Mouse (Mus musculus) left cerebral cortex, adult 2 months (tissue): ENCODE results near the gene Ccdc174. TPM values are rescaled to one million over a fixed set of nuclear protein-coding genes. Genes with fewer than 3 reads are reported as not detected.
A peak's percentile ranks its signal among the peaks of the same experiment; 100 is the strongest.

Source experiments
- DNase-seq, 2 experiments: peaks; one replicate each; pipeline ENCODE4 v3.0.0; 2021 to 2022; ENCODE audit warnings: low spot score in 2 of 2, mixed read lengths in 1 of 2; ENCODE audit errors: extremely low spot score in 1 of 2
- H3K27ac ChIP-seq: fragments of 200-600 bp; 2 replicates; pipeline ENCODE4 v1.8.1; 2022
- H3K4me3 ChIP-seq: fragments of 200-600 bp; 2 replicates; pipeline ENCODE4 v1.8.1; 2022
- CTCF ChIP-seq: fragments of 200-600 bp; IDR thresholded peaks from 2 replicates; pipeline ENCODE4 v1.8.1; 2022; ENCODE audit warnings: antibody characterized with exemption, mild to moderate bottlenecking, moderate library complexity
- intact Hi-C: fragments of 180-260 bp; cut with DNase I; formaldehyde crosslinking; loops from one replicate; pipeline ENCODE4 v1.15.1; 2025
- long read RNA-seq, 2 experiments: library from polyadenylated mRNA; stranded (forward); transcript quantifications; one replicate each; pipeline ENCODE4 v2.0.0; 2021; ENCODE audit warnings: borderline mapping rate in 2 of 2
- total RNA-seq, 2 experiments: library from RNA; stranded (reverse); gene quantifications; 2 replicates each; pipeline ENCODE4 v1.2.3; 2021

The Ccdc174 gene
- total RNA-seq: 10 to 100 TPM; 26.2 to 27.0 TPM
- long read RNA-seq, experiment 1, transcript Ccdc174-201 (11 exons, 1,752 nt): major isoform, 18 of 21 reads
- long read RNA-seq, experiment 1, partial matches to known transcripts: 0 of 21 reads
- long read RNA-seq, experiment 1, other reads (novel, unspliced or antisense): 3 of 21 reads
- long read RNA-seq, experiment 2, full-length matches to known transcripts: 8 of 10 reads
- long read RNA-seq, experiment 2, partial matches to known transcripts: 0 of 10 reads
- long read RNA-seq, experiment 2, other reads (novel, unspliced or antisense): 2 of 10 reads

DNA sequence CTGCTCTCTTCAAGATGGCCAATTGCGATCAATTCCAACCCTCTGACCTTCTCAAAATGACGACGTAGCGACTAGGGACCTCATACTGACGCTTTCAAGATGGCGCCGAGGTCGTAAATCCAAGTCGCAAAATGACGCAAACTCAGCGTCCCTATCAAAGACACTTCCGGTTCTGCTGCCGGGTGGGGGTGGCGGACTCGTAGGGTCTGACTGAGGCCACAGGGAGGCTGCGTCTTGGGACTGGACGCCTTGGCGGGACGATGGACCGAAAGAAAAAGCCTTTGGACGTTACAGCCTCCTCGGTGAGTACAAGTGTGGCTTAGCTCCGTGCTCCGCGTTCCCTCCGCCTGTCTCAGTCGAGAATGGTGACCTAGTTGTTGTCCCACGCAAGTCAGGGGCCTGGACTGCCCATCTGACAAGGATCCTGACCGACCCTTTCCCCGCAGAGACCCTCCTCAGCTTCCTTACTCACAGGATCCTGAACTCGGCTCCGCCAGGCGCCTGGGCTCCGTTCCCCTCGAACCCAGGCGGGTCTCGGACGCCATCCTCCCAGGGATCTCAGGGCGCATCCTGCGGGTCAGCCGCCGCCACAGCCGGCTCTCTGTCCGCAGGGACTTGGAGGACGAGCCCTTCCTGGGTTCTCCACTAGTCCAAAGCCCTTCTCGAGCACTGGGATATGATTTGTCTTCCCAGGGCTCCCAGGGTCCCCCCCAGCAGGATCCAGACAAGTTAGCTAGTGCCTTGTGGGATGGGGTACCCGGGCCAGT lies at the start of gene Ccdc174:
Ccdc174 (plus strand) TSS at position 169 of the 767 bp plus-strand sequence.
- H3K4me3 ChIP-seq: peak within 1 kb of the TSS; percentile 87
- DNase-seq: peak; percentile 90 to 93
- intact Hi-C loops: no loop called here
- TF ChIP-seq CTCF: no peak; the same call in 1 of the 2 replicates
- peak within 1 kb of the TSS; percentile 78 for H3K27ac ChIP-seq

DNA sequence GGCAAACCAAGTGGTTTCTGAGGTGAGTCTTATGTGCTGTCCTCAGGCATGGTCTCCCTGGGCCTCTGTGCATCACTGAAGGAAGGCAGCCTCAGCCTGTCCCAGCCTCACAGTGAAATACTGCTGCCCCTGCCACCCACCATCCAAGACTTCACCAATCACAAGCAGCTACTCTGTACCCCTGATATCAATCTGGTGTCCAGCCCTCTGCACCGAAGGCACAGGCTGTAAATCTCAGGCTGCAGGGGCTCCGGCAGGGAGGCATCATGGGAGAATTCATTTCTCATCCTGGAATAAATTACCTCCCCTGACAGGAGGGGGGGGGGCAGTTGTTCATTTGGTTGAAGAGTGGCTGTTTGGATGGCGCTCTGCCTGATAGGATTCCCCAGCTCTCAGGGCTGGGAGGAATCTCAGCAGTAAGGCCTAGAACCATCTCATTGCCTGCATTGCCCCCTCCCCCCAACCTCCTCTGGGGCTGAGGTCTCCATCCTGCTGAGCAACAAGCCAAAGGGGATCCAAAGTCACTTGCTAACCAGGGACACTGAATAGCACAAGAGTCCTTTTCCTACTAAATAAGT lies 44.9 kb upstream of the Ccdc174 start:
- no peak for TF ChIP-seq CTCF
- H3K27ac ChIP-seq: no peak overlapping the region
- no peak overlapping the region for H3K4me3 ChIP-seq
- intact Hi-C loops: no loop called here
- no peak for DNase-seq

DNA sequence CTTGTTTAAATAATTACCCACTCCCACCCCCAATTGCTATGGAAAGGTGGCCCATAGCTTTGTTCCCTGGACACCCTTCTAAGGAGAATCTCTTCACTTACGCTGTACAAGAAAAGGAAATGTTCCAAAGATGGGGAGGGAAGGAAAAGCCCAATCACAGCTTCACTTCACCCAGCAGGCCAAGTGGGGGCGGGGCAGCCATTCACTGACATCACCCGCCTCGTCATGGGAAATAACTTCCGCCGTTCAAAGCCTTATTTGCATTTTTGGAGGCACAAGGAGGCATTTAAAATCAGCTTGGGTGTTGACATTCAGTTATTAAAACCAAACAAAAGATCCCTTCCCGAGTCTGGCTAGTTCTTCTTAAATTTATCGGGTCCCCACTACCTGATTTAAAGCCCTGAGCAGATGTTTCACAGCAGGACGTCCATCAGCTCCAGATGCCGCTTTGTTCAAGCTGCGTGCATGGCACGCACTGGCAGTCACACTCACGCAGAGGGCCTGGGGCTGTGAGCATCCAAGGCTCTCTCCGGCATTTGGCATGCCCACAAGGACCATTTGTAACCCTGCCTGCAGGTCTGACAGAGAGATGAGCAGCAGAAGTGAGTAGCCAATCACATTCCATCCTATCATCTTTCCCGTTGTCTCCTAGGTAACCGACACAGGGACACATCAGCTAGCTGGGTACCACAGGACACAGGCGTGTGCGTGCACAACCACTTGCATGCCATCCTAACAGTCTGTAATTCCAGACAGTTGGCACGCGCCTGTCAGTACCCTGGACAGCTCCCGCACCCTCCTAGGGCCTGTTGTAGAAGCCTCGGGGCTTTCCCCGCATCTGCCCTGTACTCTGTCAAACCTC lies 38.6 kb upstream of the Ccdc174 start:
- Histone ChIP-seq H3K4me3 (peak overlapping the region; percentile 46), H3K27ac (peak overlapping the region; percentile 71)
- DNase-seq: peak; percentile 66 to 70
- intact Hi-C loops: no loop called here
- no peak for TF ChIP-seq CTCF

DNA sequence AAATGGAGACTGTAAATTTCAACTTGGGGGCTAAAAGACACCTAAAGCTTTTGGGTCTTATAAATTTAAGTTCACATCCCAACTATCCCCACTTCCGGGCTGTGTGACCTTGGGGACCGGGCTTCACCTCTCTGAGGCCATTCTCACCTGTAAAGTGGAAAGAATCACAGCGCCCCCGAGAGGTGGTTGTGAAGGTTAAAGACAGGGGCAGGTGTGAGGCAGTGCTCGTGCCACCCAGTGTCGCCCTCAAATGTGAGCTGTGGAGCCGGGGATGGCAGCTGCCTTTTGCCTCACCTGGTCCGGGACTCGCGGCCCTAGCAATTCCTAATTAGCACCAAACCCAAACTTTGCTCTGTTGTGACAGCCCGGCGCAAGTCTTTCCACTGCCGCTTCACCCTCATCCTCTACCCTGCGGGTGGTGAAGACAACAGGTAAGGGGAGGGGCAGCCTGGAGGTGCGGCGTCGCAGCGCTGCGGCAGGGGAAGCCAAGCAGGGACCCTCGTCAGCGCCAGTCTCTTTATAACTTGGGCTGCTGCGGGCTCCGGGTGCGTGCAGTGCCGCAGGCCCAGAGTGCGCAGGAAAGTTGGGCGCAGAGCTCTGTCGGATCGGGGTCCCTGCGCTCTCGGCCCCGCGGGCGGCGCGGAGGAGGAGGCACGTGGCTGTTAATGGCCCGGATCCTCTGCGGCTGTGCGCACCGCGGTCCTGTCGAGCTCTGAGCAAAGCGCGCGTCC lies 34.8 kb upstream of the Ccdc174 start:
- TF ChIP-seq CTCF: peak; percentile 18
- peak overlapping the region; percentile 54 for H3K4me3 ChIP-seq
- intact Hi-C loops: loop anchor here (5.0 kb wide), 1 partner anchor 36 kb away; no protein-coding TSS in a partner anchor
- H3K27ac ChIP-seq: no peak overlapping the region
- peak in 1 of 2 experiments; percentile 27 for DNase-seq

DNA sequence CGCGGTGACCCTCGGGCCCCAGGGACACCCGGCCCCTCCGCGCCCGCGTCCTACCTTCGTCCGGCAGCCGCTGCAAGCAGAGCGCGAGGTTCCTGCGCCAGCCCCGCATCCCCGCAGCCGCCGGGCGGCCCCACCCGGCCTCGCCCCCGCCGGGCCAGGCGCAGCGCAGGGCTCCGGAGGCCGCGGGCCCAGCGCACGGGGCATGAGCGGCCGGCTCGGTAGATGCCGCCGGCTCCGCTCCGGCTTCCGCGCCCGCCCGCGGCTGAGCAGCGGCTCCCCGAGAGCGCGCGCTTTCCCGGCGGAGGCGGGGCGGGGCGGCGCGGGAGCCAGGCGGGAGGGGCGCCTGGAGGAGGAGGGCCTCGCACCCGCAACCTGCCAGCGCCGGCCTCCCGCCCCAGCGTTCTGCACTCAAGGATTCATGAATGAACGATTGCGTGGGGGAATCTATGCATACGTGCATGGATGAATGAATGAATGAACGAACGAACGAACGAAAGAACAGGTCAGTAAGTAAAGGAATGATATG lies 34.2 kb upstream of the Ccdc174 start:
- DNase-seq: peak; percentile 42 to 56
- no peak for TF ChIP-seq CTCF
- Histone ChIP-seq H3K27ac (no peak overlapping the region), H3K4me3 (peak overlapping the region; percentile 54)
- intact Hi-C loops: loop anchor here (5.0 kb wide), 1 partner anchor 36 kb away; no protein-coding TSS in a partner anchor

DNA sequence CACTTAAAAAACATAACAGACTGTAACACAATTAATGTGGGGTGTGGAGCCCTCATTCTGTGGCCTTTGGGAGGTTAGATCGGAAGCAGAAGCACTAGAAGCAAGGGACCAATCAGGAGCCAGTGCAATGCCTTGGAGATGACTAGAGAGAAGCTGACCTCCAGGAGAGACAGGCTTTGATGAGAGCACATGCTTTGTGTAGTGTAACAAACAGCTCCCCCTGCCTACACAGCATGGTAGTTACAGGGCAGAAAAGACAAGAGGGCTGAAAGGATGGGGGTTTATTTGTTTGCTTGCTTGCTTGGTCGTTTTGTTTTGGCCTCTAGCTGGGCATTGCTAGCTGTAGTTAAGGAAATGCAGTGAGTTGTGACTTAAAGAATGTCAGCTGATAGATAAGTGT lies 25.3 kb upstream of the Ccdc174 start:
- DNase-seq: peak; percentile 28 to 42

DNA sequence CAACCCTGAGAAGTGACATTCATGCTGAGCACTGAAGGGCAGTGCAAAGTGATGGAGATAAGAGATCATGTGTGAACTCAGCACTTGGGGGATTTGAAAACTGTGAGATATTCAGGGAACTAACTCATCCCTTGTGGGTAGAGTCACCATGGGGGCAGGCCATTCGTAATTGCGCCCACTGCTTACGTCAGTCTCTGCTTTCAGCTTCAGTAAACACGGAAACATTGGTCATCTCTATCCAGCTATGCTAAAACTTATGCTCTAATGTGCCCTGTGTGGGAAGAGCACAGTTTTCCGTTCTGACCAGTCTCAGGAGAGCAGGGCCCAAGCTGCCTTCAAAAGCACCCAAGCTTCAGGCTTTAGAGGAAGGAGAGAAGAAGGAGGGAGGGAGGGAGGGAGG lies 19.5 kb upstream of the Ccdc174 start:
- intact Hi-C loops: loop anchor here (10.0 kb wide), 1 partner anchor 334 kb away; no protein-coding TSS in a partner anchor

More for the DNA sequence above, 25.3 kb upstream of the Ccdc174 start:
- Histone ChIP-seq H3K4me3 (no peak overlapping the region), H3K27ac (no peak overlapping the region)
- intact Hi-C loops: loop anchor here (1.0 to 10.0 kb wide), 2 partner anchors 76 to 328 kb away; no protein-coding TSS in a partner anchor
- TF ChIP-seq CTCF: peak; percentile 70

DNA sequence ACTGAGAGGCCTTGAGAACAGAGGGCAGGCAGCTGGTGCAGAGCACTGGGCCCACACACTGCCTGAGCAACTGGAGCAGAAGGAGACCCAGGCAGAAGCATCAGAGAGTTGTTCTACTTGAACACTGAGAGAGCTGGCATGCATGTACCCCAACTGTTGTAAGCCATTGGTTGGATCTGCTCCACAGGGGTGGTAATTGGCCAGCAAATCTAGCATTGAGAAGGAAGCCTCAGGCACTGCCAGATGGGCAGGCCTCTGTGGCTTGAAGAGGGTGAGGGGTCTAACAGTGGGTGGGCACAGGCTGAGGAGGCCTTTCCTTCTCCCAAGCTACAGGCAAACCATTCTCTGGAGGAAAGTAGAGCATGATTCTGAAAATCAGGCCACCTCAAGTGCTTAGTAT lies 15.0 kb upstream of the Ccdc174 start:
- Histone ChIP-seq H3K4me3 (no peak overlapping the region), H3K27ac (no peak overlapping the region)
- no peak for TF ChIP-seq CTCF
- intact Hi-C loops: no loop called here
- no peak for DNase-seq

More for the DNA sequence above, 19.5 kb upstream of the Ccdc174 start:
- Histone ChIP-seq H3K4me3 (no peak overlapping the region), H3K27ac (no peak overlapping the region)
- no peak for DNase-seq
- no peak for TF ChIP-seq CTCF

DNA sequence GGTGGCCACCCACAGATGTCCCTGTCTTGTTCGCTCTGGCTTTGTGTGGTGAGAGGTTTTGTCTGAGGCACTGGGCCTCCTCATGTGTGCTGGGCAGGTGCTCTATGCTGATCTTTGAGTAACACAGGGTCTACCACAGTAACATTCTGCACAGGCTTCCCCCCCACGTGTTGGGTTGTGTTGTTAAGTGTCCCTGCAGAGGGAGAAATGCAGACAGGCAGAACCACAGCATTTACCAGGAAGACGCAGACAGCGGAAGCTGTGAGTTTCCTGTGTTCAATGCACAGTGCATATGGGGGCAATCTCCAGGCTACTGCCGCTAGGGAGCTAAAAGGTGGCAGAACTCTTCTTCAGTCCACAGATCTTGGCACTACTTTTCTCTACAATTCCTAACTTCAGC lies 13.3 kb upstream of the Ccdc174 start:
- TF ChIP-seq CTCF: no peak

DNA sequence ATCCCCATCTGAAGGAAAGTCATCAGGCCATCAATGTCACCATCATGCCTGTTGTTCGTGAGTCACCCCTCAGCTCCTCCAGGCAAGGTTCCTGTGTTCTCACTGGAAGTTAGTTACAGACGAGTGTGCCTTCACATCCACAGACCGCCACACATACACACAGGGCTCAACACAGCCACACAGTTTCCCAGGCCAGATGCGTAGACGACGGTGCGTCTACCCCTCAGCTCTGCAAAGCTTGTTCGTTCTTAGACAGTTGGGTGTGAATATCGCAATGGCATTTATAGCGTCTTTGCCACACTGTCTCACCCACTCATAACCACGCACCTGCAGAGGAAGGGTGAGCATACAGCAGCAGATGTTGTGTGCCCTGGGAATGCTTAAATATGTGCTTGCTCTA lies 12.3 kb upstream of the Ccdc174 start:
- DNase-seq: peak; percentile 39 to 43
- no peak overlapping the region for H3K27ac ChIP-seq
- TF ChIP-seq CTCF: no peak
- H3K4me3 ChIP-seq: no peak overlapping the region
- intact Hi-C loops: no loop called here

More for the DNA sequence above, 13.3 kb upstream of the Ccdc174 start:
- DNase-seq: no peak
- no peak overlapping the region for H3K27ac ChIP-seq
- intact Hi-C loops: no loop called here
- no peak overlapping the region for H3K4me3 ChIP-seq
